Mouse (Mus musculus) ovary, postnatal 10 days (tissue): ENCODE results near the gene Gpr160.
"Not testable (repeated sequence)": the region's sequence is repeated elsewhere in the genome, so short reads cannot be mapped to it uniquely, and the experiment has no call there.

ENCODE experiments used
- DNase-seq: peaks from one replicate; pipeline ENCODE4 v3.0.0; 2022; ENCODE audit warnings: low spot score

The Gpr160 gene

DNA sequence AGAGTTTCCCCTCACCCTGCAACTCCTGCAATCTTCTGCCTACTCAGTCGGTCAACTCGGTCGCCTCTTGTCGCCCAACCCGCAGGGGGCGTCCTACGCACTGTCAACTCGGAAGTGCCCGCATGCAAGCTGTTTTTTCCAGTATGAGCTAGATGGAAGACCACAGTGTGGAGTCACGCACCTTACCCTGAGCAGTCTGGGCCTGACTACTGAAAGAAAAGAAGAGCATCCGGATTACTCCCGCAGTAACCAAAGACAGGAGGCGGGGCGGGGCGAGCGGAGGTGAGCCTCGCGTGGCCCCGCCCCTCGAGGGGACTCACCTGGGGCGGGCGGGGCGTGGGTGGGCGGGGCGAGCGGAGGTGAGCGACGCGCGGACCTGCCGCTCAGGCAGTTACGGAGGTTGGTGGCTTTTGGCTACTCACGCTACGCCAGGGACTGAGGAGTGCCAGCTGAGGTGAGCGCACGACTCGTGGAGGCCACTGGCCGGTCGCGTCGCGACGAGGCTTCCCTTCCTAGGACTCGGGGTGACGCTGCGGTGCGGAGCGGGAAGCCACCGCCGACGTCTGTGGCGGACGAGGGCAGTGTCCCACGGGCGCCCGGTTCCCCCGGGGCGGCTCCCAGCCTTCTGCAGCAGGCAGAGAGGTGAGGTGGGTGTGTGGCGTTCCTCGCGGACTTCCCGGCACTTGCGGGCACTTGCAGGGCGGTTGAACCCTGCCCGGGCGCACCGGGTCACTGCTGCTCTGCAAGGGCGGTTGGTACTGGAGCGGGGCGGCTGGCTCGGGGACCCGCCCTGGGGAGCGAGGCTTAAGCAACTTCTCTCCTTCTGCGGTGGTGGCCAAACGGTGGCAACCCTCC lies at the start of gene Gpr160:
TSS of gene Gpr160 (plus strand) at position 347 of the 855 bp plus-strand sequence.
- DNase-seq, result peak; percentile 19

DNA sequence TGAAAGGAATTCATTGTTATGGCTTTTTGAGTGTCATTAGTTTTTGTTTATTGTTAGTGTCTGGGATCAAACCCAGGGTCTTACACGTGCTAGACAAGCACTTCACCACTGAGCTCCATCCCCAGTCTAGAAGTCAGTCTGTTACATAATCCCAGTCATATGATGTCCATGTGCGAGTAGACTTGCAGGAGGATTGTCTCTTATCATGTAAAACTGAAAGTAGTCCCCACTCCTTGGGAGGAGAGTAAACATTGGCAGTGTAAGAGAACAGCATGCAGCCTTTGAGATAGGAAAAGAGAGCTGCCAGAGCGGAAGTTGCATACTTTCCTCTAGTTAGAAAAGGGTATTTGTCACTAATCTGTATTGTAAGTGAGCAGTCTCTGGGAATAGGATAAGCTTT lies 42.9 kb upstream of the Gpr160 start:
- DNase-seq, result no peak

DNA sequence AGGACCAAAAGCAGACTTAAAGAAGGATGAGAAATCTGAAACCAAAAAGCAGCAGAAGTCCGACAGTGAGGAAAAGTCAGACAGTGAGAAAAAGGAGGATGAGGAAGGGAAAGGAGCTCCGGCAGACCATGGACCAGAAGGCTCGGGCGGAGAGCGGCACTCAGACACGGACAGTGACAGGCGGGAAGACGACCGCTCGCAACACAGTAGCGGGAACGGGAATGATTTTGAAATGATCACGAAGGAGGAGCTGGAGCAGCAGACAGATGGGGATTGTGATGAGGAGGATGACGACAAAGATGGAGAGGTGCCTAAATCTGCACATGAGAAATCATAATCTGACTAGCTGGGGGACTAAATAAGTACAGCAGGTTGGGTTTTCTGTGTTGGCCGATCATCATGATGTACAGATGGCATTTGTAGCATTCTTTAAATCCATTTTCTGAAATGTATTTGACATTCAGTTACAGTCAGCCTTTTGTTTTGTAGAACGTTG lies 37.1 kb upstream of the Gpr160 start:
- DNase-seq, result no peak

DNA sequence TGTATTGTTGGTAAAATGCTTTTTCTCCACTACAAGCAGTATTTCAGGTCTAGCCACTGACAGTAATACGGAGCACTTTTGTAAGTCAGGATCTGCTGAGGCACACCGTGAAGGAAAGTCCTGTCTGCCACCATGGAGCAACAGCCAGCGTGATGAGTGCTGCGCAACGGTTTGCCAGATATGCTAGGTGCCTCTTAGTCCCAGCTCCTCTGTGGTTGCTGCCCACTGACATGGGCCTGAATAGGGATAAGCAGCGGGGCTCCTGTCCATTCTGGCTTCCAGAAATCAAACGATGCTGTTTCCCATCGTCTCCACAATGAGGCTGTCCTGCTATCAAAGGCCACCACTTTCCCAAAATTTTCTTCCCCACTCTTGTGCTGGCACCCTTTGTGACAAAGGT lies 33.6 kb upstream of the Gpr160 start:
- no peak for DNase-seq

DNA sequence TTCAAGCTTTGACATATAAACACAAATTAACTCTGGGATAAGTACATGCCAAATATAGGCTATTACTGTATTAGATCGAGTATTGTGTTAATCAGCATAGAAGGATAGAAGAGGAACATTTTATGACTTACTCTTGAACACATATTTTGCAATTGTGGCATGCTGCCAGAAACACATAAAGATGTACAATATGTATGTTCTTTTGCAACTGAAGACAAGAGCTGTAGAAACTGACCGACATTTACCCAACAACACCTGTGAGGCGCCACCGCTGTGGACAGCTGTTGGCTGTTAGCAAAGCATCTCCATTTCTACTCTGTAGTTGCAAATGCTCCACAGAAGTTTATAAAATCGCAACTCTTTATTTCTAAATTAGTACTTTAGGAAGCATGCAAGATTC lies 29.7 kb upstream of the Gpr160 start:
- no peak for DNase-seq

DNA sequence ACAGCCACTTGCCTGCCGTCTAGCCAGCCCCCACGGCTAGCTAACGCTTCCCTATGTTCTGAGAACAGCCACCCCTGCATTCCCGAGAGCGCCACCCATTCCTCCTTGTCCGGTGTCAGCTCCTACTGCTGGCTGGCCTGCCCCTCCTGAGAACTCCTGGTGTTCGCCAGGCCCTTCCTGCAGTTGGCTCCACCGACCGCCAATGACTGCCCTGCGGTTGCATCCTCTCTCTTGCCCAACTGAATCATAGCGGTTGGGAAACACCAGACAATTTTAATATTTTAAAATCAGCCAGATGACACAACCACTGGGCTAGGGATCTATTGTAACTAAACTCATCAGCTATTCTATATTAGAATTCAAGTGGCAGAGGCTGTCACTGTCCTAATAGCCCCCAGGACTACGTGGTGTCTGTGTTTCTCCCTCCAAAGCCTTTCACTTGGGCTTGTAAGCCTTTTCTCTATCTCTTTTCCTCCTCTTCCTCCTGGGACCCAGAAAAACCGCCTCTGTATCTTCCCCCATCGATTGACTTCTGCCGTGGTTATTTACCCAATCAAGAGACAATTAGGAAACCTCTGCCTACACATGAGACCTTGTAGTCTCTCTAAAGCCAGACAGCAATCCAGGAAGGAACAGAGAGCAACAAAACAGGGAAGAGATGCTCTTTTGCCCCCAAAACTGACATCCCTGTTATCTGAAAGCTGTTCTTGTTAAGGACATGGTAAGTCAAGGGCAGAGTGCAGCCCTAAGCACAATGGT lies 23.7 kb upstream of the Gpr160 start:
- no peak for DNase-seq

DNA sequence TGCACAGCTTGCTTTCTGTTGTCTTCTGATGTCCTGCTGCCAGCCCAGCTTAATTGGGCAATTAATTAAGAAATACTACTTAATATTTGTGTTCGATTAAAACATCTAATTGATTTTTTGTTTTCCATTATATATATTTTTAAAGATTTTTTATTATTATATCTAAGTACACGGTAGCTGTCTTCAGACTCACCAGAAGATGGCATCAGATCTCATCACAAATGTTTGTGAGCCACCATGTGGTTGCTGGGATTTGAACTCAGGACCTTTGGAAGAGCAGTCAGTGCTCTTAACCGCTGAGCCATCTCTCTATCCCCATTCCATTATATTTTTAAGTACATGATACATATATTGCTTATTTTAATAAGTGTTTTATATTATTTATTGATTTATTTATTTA lies 22.5 kb upstream of the Gpr160 start:
- no peak for DNase-seq

DNA sequence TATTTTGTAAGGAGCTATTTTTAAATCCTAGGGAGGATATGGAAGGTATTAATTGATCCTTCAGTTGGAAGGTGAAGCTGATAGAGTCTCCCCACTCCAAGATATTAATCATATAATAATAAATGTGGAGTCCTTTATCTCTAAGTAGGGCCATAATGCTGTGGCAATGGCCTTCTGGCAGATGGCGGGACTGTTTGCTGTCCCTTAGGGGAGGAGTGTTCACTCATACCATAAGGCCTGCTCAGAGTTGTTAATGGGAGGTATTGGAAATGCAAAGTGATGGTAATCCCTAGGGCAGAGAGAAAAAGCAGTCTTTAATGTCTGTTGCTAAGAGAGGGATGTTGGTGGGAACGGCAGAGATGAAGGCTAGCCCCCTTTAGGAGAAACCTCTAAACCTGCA lies 10.0 kb upstream of the Gpr160 start:
- no peak for DNase-seq

DNA sequence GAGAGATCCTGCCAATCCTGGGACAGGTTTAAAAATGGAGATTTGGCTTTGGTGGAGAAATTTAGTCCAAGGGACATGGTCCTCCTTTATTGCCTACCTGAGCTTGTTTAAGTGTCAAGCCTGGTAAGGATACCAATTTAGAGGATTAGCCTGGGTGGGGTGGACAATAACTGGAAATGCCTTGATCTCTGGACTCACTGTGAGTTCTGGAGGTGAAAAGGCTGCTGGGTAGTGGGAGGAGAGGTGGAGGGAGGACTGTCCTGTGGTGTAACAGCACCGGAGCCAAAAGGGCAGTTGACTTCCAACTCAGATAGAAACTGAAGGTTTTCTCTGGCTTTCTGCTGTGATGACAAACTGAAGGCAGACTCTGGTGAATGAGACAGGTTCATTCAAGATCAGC lies 8.3 kb upstream of the Gpr160 start:
- no peak for DNase-seq

DNA sequence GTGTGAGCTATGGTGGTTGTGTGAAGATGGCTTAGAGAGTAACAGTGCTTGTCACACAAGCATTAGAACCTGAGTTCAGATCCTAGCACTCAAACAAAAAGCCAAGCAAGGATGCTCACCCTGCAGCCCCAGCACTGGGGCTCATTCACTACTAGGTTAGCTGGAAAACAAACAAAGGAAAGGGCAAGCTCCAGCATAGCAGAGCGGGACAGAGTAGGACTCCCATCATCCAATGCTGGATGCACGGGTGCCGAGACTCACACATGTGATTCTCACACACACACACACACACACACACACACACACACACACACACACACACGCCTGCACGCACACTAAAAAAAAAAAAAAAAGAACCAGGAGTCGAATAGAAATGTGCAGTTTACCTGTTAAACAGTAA lies 4.3 kb upstream of the Gpr160 start:
- no peak for DNase-seq

DNA sequence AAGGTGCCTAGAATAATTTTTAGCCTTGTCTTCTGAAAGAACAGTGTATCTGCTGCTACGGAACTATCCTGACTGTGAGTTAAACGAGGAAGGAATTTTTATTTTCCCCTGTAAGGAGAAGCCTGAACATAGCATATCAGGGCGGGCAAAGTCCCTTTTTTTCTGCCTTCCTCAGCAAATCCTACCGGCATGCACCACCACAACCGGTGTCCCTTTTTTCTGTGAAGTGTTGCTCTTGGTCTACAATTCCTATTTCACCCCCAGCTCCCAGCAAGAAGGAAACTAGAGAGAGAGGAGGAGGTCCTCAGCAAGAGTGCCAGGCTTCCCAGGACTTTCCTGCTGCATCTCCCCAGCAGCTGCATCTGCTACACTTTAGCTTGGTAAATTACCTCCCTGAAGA lies 2.2 kb upstream of the Gpr160 start:
- DNase-seq, result no peak

DNA sequence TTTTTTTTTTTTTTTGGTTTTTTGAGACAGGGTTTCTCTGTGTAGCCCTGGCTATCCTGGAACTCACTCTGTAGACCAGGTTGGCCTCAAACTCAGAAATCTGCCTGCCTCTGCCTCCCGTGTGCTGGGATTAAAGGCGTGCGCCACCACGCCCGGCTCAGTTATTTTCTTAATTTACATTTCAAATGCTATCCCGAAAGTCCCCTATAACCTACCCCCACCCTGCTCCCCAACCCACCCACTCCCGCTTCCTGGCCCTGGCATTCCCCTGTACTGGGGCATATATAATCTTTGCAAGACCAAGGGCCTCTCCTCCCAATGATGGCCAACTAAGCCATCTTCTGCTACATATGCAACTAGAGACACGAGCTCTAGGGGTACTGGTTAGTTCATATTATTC lies 3.8 kb downstream of the Gpr160 start:
- DNase-seq, result not testable (repeated sequence)

DNA sequence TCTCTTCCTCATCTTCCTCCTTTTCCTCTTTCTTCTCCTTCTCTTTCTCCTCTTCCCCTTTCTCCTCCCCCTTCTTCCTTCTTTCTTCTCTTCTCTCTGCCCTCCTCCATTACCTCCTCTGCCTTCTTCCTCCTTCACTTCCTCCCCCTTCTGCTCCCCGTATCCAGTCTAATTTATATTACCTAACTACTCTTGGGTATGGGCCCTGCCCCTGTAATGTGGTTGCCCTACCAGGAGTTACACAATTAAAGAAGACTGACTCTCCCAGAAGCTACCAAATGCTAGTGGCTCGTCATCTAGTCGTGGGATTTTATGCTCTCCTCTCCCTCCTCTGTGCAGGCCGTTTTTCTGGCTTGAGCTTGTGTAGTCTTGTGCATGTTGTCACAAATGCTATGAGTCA lies 5.0 kb downstream of the Gpr160 start:
- DNase-seq, result no peak

DNA sequence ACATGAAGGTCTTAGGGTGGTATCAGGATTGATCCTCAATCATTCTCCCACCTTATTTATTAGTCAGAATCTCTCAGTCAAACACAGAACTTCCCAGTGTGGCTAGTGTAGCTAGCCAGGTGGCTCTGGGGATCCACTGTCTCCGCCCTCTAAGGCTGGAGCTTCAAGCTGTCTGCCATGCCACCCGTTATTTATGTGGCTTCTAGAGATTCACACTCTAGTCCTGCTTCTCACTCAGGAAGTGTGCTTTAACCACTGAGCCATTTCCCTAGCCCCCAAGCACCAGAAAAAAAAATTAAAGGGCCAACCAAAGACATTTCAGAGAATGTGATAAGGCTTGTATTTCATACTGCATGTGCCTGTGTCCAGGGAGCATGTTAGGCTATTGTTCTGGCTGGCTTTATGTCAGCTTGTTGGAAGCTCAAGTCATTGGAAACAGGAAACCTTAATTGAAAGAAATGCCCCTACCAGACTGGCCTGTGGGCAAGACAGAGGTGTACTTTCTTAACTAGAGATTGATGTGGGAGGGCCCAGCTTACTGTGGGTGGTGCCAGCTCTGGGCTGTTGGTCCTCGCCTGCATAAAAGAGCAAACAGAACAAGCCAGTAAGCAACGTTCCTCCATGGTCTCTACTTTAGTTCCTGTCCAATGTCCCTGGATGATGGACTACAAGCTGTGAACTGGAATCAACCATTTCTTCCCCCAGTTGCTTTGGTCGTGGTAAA lies 8.1 kb downstream of the Gpr160 start:
- DNase-seq, result no peak

DNA sequence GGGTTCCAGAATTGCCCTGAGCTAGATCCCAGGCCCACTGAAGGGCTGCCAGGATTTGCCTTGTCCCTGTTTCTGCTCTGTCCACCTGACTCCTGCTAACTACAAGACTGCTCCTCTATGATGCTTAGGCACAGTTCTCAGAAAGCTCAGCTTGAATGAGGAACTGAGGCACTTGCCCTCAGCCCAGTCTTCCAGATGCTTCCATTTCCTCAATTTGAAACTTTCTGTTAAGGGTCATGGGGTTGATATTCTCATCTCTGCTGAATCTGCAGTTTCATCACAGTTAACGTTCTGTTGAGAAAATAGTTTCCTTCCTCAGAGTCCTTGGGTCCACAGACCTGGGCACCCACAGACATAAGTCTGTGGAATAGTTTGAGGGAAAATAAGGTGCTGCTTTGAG lies 8.9 kb downstream of the Gpr160 start:
- DNase-seq, result no peak

DNA sequence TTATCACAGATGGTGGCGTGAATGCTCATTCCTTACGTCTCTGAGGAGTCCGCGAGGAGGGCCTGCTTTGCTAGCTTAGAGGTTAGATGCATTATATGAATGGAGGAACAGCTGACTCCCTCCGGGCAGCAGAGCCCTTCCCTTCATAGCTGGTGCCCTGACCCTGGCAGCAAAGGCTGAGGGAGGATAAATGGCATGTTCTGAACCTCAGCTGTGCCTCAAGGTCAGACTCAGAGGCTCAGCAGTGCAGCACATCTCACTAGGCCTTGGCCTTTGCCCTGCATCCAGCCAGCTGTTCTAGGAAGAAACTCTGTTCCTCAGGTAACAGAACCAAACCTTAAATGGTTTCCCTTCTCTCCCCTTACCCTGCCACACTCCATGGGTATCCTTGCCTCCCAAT lies 12.4 kb downstream of the Gpr160 start:
- DNase-seq, result no peak

DNA sequence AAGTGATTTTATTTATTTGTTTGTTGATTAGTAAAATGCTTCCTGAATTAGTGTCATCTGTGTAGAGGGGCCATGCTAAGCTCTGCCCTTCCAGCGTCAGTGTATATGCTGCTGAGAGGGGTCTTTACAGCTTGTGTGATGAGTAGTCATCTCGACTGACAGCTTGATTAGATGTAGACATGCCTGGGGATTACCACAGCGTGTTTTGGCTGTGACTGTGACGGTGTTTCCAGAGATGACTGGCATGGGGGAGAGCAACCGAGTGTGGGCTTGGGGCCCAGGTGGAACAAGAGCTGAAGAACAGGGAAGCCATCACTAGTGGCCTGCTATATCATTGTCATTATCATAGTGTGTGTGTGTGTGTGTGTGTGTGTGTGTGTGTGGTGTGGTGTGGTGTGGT lies 12.9 kb downstream of the Gpr160 start:
- DNase-seq, result no peak

DNA sequence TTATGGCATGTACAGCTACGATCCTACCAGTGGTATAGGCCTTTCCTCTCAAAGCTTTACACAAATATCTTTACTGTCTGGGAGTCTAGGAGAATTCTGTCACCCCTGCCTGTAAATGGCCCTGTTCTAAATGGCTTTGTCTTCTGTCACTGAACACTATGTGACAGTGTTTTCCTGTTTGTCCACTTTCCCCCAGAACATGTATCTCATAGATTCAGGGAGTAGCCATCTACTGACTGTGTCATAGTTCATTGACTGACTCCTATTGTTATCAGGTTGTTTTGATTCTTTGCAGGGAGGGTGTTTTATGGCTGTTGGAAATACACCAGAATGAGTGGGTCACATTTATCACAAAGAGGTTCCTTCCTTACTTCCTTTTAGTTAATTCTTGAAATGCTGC lies 14.2 kb downstream of the Gpr160 start:
- no peak for DNase-seq

DNA sequence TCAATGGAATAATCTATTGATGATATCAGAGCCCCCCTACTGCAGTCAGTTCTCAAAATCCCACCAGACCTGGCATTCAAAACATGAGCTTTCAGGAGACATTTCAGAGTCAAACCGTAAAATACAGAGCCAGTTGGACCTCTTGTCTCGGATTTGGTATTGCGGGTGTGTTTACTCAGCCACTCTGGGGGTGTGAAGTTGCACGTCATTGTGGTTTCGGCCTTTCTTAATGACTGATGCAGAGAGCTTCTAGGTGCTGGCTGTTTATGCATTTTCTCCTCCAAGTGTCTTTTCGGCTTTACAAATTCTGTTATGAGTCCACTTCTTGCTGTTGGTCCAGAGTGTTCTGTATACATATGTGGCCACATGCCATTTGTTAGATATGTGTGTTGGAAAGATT lies 21.0 kb downstream of the Gpr160 start:
- no peak for DNase-seq

DNA sequence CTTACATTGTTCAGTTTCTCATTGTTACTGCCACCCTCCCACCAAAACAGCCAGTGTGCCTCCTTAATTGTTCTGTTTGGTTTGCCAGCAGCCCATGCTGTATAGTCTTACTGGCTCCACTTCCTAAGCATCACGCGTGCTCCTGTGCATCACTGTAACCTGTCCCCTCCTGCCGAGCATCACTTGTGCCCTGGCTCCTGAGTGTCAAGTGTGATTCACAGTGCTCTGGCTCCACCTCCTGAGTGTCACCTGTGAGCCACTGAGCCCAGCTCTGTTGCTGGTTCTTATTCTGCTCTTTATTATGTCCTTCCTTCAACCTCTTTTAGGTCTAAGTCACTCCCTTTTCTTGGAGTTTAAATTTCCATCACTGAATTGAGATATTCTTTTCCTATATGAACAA lies 31.7 kb downstream of the Gpr160 start:
- no peak for DNase-seq

DNA sequence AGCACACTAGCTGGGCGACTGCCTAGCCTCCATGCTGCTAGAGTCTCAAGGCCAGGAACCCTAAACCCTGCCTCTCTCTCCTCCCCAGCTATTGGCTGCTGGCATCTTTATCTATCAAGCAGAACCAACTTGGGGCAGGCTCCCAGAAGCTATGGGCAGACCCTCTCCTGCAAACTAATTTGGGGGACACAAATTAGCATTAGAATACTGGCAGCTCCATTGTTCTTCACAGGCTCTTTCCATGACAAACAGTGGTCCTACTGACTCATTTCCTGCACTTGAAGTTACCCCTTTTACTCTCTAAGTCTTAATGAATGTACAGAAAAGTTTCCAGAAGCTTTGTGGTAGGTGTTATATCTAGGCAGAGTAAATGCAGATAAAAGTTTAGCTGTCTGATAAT lies 33.3 kb downstream of the Gpr160 start:
- no peak for DNase-seq

DNA sequence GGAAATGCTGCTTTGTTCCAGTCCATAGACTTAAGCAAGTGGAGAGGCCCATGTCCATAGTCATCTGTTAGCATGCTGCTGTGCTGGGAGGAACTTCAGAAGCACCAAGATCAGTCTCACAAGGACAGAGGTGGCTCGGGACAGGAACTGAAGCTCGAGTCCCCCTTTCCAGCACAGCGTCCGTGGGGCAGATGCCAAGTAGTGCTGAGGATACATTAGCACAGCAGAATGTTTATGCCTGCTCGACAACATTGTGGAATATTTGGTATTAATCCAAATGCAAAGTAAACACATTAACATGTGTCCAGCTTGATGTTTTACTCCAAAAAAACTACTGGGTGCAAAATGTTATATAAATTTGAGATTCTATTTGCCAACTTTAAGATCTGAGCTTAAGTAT lies 41.0 kb downstream of the Gpr160 start:
- DNase-seq, result no peak

DNA sequence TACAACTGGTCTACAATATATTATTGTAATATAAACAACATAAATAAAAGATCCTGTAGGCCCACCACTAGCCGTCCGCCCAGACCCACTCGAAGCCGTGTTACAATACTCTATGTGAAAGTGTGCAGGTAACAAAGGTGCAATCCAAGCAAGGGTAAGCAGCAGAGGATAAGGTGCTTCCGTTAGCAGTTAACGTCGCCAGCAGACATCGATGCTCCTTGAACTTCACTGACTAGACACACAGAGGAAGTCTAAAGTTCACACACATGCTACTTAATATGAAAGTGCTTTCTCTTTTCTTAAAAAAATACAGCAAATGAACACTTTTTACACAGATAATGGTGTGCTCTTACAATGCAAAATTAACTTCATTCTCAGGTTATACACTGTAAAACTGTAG lies 43.7 kb downstream of the Gpr160 start:
- DNase-seq, result no peak
